Mouse (Mus musculus): ENCODE results near the gene Cspg4.
"Not testable (repeated sequence)": the region's sequence is repeated elsewhere in the genome, so short reads cannot be mapped to it uniquely, and the experiment has no call there.

Cspg4 gene

GRCm38 (mm10) chr9:56891517-56892011 is 26.7 kb downstream of the Cspg4 start:
- DNase-seq (ENCODE audit: low spot score in 2 of 2), result peak; percentile 71 to 81

- no peak for DNase-seq (ENCODE audit: low spot score in 2 of 2)
Measured at GRCm38 (mm10) chr9:56892111-56892510, 27.3 kb downstream of the Cspg4 start.

GRCm38 (mm10) chr9:56893313-56893712 is 28.5 kb downstream of the Cspg4 start:
- no peak for DNase-seq (ENCODE audit: low spot score in 2 of 2)

GRCm38 (mm10) chr9:56894006-56894405 is 29.2 kb downstream of the Cspg4 start:
- DNase-seq (ENCODE audit: low spot score in 2 of 2), result no peak

GRCm38 (mm10) chr9:56896779-56897178 is 31.9 kb downstream of the Cspg4 start:
- DNase-seq (ENCODE audit: low spot score in 2 of 2), result no peak

GRCm38 (mm10) chr9:56899409-56899808 is 34.6 kb downstream of the Cspg4 start:
- DNase-seq (ENCODE audit: low spot score in 2 of 2), result no peak

GRCm38 (mm10) chr9:56900060-56900459 is 35.2 kb downstream of the Cspg4 start:
- DNase-seq (ENCODE audit: low spot score in 2 of 2), result no peak

- peak in 1 of 2 experiments; percentile 54 for DNase-seq (ENCODE audit: low spot score in 2 of 2)
Measured at GRCm38 (mm10) chr9:56900571-56900970, 35.7 kb downstream of the Cspg4 start.

GRCm38 (mm10) chr9:56901187-56901586 is 36.4 kb downstream of the Cspg4 start:
- no peak for DNase-seq (ENCODE audit: low spot score in 2 of 2)

- no peak for DNase-seq (ENCODE audit: low spot score in 2 of 2)
Measured at GRCm38 (mm10) chr9:56903662-56904061, 38.8 kb downstream of the Cspg4 start.

GRCm38 (mm10) chr9:56907549-56907948 is 42.7 kb downstream of the Cspg4 start:
- no peak for DNase-seq (ENCODE audit: low spot score in 2 of 2)

GRCm38 (mm10) chr9:56909991-56910390 is 45.2 kb downstream of the Cspg4 start:
- not testable (repeated sequence) for DNase-seq (ENCODE audit: low spot score in 2 of 2)

GRCm38 (mm10) chr9:56911017-56911416 is 46.2 kb downstream of the Cspg4 start:
- no peak for DNase-seq (ENCODE audit: low spot score in 2 of 2)

GRCm38 (mm10) chr9:56913991-56914390 is 49.2 kb downstream of the Cspg4 start:
- no peak for DNase-seq (ENCODE audit: low spot score in 2 of 2)

- no peak for DNase-seq (ENCODE audit: low spot score in 2 of 2)
Measured at GRCm38 (mm10) chr9:56915116-56915515, 50.3 kb downstream of the Cspg4 start.

GRCm38 (mm10) chr9:56915695-56916410 is 51.0 kb downstream of the Cspg4 start:
- DNase-seq (ENCODE audit: low spot score in 2 of 2), result peak in 1 of 2 experiments; percentile 67

GRCm38 (mm10) chr9:56917131-56917530 is 52.3 kb downstream of the Cspg4 start:
- DNase-seq (ENCODE audit: low spot score in 2 of 2), result no peak

GRCm38 (mm10) chr9:56918466-56918865 is 53.6 kb downstream of the Cspg4 start:
- DNase-seq (ENCODE audit: low spot score in 2 of 2), result no peak

GRCm38 (mm10) chr9:56922746-56923145 is 57.9 kb downstream of the Cspg4 start:
- DNase-seq (ENCODE audit: low spot score in 2 of 2), result no peak

GRCm38 (mm10) chr9:56923841-56924650 is 59.2 kb downstream of the Cspg4 start:
- no peak for DNase-seq (ENCODE audit: low spot score in 2 of 2)

GRCm38 (mm10) chr9:56924651-56925027 is 59.8 kb downstream of the Cspg4 start:
- DNase-seq (ENCODE audit: low spot score in 2 of 2), result peak; percentile 96

GRCm38 (mm10) chr9:56925291-56926024 is 60.6 kb downstream of the Cspg4 start:
- peak in 1 of 2 experiments; percentile 25 for DNase-seq (ENCODE audit: low spot score in 2 of 2)

All from heart, adult 9 months (tissue).